Mouse (Mus musculus) limb, embryonic 12.5 days (tissue): ENCODE measurements around the gene Rubcn. TPM values are rescaled to one million over a fixed set of nuclear protein-coding genes. Genes with fewer than 3 reads are reported as not detected.
A peak's percentile ranks its signal among the peaks of the same experiment; 100 is the strongest.

Source experiments
- ATAC-seq: fragments of 200-750 bp; cut with Nextera tagmentation; 2 replicates; pipeline ENCODE4 v1.8.0; 2017; ENCODE audit warnings: low read depth, moderate TSS enrichment; ENCODE audit not compliant: insufficient number of reproducible peaks, insufficient read depth, low FRiP score, low TSS enrichment
- H3K27ac ChIP-seq: fragments of 300-500 bp; sonication (generic); 2 replicates; pipeline ENCODE4 v1.5.1; 2016; ENCODE audit warnings: mild to moderate bottlenecking, moderate library complexity
- H3K27me3 ChIP-seq: fragments of 300-500 bp; sonication (generic); 2 replicates; pipeline ENCODE4 v1.6.1; 2016; ENCODE audit warnings: mild to moderate bottlenecking, moderate library complexity
- H3K36me3 ChIP-seq: fragments of 300-500 bp; sonication (generic); 2 replicates; pipeline ENCODE4 v1.6.1; 2016; ENCODE audit warnings: mild to moderate bottlenecking, moderate library complexity
- H3K4me1 ChIP-seq: fragments of 300-500 bp; sonication (generic); replicated peaks from 2 replicates; pipeline ENCODE4 v1.6.1; 2016
- H3K4me2 ChIP-seq: fragments of 300-500 bp; sonication (generic); 2 replicates; pipeline ENCODE4 v1.6.1; 2016; ENCODE audit warnings: mild to moderate bottlenecking, moderate library complexity
- H3K4me3 ChIP-seq: fragments of 300-500 bp; sonication (generic); replicated peaks from 2 replicates; pipeline ENCODE4 v1.5.1; 2016; ENCODE audit warnings: mild to moderate bottlenecking
- H3K9ac ChIP-seq: fragments of 300-500 bp; sonication (generic); replicated peaks from 2 replicates; pipeline ENCODE4 v1.6.1; 2016; ENCODE audit warnings: mild to moderate bottlenecking, moderate library complexity
- H3K9me3 ChIP-seq: fragments of 300-500 bp; sonication (generic); 2 replicates; pipeline ENCODE4 v1.6.1; 2016; ENCODE audit warnings: mild to moderate bottlenecking, moderate library complexity
- WGBS: fragments of 180-500 bp; shearing (Covaris S2); methylation state at CpG from one replicate; pipeline ENCODE4 v1.1.7; 2016; 5-methylcytosine and 5-hydroxymethylcytosine counted together
- polyA plus RNA-seq: library from polyadenylated mRNA; unstranded; fragments of >200 nt; fragmentation: Nextera tagmentation; extraction: Ambion mirVana; gene quantifications from 2 replicates; pipeline ENCODE4 v1.2.1, GENCODE M21; 2016

Rubcn gene
- polyA plus RNA-seq, 1 experiment from 2014 or later: 19.3 TPM

DNA sequence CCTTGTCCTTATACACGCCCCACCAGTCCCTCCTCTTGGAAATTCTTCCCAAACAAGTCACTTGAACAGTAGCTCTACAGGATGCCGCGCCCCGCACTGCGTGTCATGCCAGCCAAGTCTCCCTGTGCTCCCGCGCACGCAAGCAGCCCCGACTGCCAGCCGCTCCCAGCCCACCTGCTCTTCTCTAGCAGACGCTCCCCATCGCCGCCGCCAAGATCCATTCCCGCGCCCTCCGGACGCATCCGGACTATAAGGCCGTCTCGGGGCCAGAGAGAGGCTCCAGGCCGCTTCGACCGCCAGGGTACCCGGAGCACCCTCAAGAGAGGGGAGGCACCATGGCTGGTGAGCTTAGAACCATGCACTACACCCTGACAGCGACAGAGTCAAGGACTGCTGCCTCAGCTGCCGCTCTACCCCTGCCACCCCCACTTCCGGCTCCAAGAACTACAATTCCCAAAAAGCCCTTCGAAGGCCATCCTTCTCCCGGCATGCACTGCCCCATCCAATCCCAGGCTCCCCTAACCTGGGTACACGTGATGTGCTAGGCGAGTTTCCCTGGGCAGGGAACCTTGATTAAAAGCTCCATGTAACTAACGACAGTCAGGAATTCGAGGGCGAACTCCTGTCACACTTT lies 9.5 kb downstream of the Rubcn start:
- Histone ChIP-seq H3K9me3 (no peaks in the 10 kb centered on the region), H3K27ac (no peak overlapping the region), H3K4me1 (peaks cover 12% of the 10 kb centered on the region), H3K4me3 (peak overlapping the region; percentile 84), H3K4me2 (peak overlapping the region; percentile 88), H3K27me3 (no peaks in the 10 kb centered on the region), H3K36me3 (0 out of 2 replicates have a peak, but pooled peaks cover 5% of the 10 kb centered on the region), H3K9ac (peak overlapping the region; percentile 79)
- WGBS: under 1% methylated on average over 35 of the region's 35 CpGs
- peak; percentile 99 for ATAC-seq

- H3K27ac ChIP-seq: no peak overlapping the region
- no peak for ATAC-seq
- no peak overlapping the region for H3K4me2 ChIP-seq
- no peak overlapping the region for H3K9ac ChIP-seq
- no peak overlapping the region for H3K4me3 ChIP-seq
- peaks cover 12% of the 10 kb centered on the region for H3K4me1 ChIP-seq
- H3K9me3 ChIP-seq: no peaks in the 10 kb centered on the region
- H3K36me3 ChIP-seq: 0 out of 2 replicates have a peak, but pooled peaks cover 5% of the 10 kb centered on the region
- WGBS: 83% methylated on average over 5 of the region's 5 CpGs
- no peaks in the 10 kb centered on the region for H3K27me3 ChIP-seq
These were observed 10.9 kb downstream of the Rubcn start for GRCm38 (mm10) chr16:32866713-32867112.

DNA sequence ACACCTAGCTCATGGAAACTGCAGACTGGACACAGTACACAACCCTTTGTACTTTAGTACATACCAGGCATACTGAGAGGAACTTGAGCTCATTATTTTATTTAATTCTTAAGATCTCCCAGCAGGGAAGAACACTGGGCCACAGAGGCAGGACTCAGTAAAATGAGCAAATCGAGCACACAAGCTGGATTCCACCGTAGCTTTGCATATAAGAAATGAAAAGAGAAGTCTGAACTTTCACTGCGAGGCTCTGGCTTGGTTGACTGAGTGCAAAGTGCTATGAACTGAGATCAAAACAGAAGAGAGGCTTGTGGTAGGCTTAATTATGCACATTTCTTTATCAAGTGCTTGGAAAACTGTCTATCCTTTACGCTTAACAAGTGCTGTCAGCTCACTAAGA lies 12.2 kb downstream of the Rubcn start:
- WGBS: 92% methylated on average over 4 of the region's 4 CpGs
- H3K4me2 ChIP-seq: no peak overlapping the region
- no peak for ATAC-seq

GRCm38 (mm10) chr16:32861813-32862385 lies 15.7 kb downstream of the Rubcn start:
- Histone ChIP-seq H3K9ac (no peak overlapping the region), H3K27me3 (no peaks in the 10 kb centered on the region), H3K9me3 (no peaks in the 10 kb centered on the region), H3K4me2 (no peak overlapping the region), H3K27ac (no peak overlapping the region), H3K4me1 (no peaks in the 10 kb centered on the region), H3K4me3 (no peak overlapping the region), H3K36me3 (peaks cover 12% of the 10 kb centered on the region; the same call in 1 of the 2 replicates)
- WGBS: 85% methylated on average over 3 of the region's 3 CpGs
- ATAC-seq: no peak

More for the DNA sequence above, 12.2 kb downstream of the Rubcn start:
- H3K36me3 ChIP-seq: peaks cover 12% of the 10 kb centered on the region; the same call in 1 of the 2 replicates
- H3K27me3 ChIP-seq: no peaks in the 10 kb centered on the region
- no peaks in the 10 kb centered on the region for H3K9me3 ChIP-seq
- H3K9ac ChIP-seq: no peak overlapping the region
- peaks cover 12% of the 10 kb centered on the region for H3K4me1 ChIP-seq
- no peak overlapping the region for H3K4me3 ChIP-seq
- H3K27ac ChIP-seq: no peak overlapping the region

DNA sequence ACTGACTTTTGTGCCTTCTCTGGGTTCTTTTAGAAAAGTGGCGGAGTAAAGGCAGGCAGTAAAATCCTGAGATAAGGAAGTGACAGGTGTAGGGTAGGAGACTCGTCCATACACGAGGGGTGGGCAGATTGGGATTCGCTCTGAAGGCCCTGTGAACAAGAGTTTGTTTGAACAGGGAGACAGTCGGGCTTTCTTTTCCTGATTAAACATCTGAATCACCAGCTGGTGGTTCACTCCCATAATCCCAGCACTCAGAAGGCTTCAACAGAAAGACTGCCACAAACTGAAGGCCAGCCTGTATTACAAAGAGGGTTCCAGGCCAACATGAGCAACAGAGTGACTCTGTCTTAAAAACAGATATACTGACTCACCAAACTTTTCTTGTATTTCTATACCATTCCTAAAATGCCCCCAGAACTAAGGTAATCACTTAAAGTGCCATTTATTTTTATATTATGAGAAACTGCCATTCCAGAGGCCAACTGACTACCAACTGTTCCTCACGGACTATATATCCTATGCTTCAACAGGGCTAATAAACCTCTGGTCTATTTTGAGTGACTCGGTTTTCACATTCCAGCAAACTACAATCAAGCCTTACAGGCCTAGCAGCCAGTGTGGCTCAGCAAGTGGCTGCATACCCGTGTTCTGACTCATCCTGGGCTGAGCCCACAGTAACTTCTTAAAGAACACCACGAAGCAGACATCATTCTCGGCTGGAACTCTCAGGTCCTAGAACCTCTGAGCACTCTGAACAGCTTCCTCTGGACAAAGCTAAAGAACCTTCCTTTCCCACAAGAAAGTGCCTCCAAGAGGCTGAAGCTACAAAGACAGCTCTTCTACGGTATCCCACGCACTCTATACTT lies 18.6 kb downstream of the Rubcn start:
- ATAC-seq: no peak

DNA sequence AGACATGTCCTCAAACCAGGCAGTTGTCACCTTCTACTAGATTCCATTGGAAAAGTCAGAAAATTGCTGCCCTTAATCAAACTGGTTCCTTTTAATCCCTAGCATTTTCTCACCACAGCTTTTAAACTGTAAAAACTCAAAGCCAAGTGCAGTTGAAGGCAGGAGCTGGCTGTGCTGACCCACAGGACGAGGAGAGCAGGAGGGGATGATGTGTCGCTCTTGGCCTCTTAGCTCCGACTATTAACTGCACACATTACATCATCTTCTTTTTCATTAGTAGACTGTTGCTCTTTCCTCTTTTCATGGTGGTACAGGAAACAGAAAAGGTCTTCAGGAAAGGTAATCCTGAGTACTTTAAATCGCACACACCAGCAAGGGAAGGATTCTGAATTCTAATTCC lies 19.2 kb downstream of the Rubcn start:
- Histone ChIP-seq H3K27me3 (no peaks in the 10 kb centered on the region), H3K4me3 (no peak overlapping the region), H3K9ac (no peak overlapping the region), H3K4me1 (no peaks in the 10 kb centered on the region; the same call in 1 of the 2 replicates), H3K4me2 (no peak overlapping the region), H3K36me3 (peaks cover 27% of the 10 kb centered on the region), H3K27ac (no peak overlapping the region), H3K9me3 (no peaks in the 10 kb centered on the region)
- 75% methylated on average over 4 of the region's 4 CpGs for WGBS
- ATAC-seq: no peak

More for the DNA sequence above, 18.6 kb downstream of the Rubcn start:
- WGBS: 70% methylated on average over 12 of the region's 12 CpGs
- Histone ChIP-seq H3K36me3 (peaks cover 27% of the 10 kb centered on the region), H3K4me3 (no peak overlapping the region), H3K4me2 (no peak overlapping the region), H3K4me1 (no peaks in the 10 kb centered on the region), H3K9ac (no peak overlapping the region), H3K27me3 (no peaks in the 10 kb centered on the region), H3K27ac (no peak overlapping the region), H3K9me3 (no peaks in the 10 kb centered on the region)

DNA sequence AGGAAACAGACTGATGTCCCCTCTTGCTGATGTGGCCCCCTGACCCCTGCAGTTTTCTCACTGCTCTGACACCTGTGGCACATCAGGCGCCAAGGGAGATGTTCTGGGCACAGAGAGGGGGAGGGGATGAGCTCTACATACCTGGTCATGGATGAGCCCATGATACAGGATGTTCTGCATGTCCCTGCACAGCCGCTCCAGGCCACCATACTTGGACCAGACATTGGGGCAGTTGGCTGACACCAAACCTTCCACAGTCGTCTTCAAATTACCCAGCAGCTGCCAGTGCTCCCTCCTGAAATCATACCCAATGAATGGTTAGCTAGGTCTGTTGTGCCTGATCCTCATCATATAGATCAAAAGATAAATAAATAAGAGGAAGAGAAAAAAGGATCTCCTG lies 20.8 kb downstream of the Rubcn start:
- 81% methylated on average over 3 of the region's 3 CpGs for WGBS

DNA sequence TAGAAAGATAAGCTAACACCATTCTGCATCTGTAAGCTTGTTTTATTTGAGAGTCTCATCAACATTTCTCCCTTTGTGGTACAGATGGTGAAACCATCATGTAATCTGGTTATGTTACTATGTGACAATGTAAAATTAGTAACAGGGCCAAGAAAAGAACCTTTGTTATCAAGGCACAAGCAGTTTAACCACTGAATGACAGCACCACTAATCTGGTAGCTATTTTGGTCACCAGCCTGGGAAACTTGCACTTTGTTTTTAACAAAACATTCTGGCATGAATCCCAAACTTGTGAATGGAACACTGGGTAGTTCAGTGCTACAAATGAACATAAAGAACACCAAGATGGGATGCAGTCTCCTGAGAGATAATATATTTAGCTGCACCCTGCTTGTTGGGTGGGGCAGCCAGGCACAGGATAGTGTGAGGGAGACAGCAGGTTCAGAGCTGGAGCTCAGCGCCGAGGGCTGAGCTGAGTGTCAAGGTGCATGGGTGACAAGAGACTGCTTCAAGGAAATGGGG lies 23.5 kb downstream of the Rubcn start:
- H3K4me1 ChIP-seq: no peaks in the 10 kb centered on the region; the same call in 1 of the 2 replicates
- H3K4me3 ChIP-seq: no peak overlapping the region
- H3K9ac ChIP-seq: no peak overlapping the region
- no peak for ATAC-seq
- no peaks in the 10 kb centered on the region for H3K27me3 ChIP-seq
- 95% methylated on average over 2 of the region's 2 CpGs for WGBS
- H3K27ac ChIP-seq: no peak overlapping the region
- no peaks in the 10 kb centered on the region for H3K9me3 ChIP-seq
- peaks cover 30% of the 10 kb centered on the region for H3K36me3 ChIP-seq
- H3K4me2 ChIP-seq: no peak overlapping the region

More for the DNA sequence above, 20.8 kb downstream of the Rubcn start:
- H3K4me3 ChIP-seq: no peak overlapping the region
- peaks cover 30% of the 10 kb centered on the region for H3K36me3 ChIP-seq
- H3K27ac ChIP-seq: no peak overlapping the region
- no peak for ATAC-seq
- no peak overlapping the region for H3K9ac ChIP-seq
- H3K27me3 ChIP-seq: no peaks in the 10 kb centered on the region
- no peaks in the 10 kb centered on the region for H3K9me3 ChIP-seq
- no peak overlapping the region for H3K4me2 ChIP-seq
- no peaks in the 10 kb centered on the region; the same call in 1 of the 2 replicates for H3K4me1 ChIP-seq

DNA sequence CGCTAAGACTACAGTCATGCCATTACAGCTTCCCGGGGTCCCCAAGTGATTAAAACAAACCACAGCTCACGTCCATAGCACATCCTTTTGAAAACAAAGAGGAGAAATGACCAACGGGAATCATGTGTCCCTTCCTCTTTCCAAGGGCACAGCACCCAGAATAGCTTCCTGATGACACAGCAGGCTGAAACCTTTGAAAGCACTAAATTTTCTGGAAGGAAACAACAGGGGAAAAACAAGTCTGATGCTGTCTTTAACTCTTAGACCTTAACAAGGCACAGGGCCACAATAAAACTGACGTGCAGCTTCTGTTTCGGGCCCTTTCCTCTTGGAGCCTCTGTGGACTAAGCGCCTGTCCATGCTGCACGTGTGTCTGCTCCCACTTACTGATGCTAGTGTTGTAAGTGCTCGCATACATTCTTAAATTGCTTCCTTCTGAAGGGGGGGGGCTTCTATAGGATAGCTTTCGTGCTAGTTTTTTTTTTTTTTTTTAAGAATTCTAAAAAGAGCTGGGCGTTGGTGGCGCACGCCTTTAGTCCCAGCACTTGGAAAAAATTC lies 24.0 kb downstream of the Rubcn start:
- Histone ChIP-seq H3K9me3 (no peaks in the 10 kb centered on the region), H3K4me3 (no peak overlapping the region), H3K4me1 (no peaks in the 10 kb centered on the region; the same call in 1 of the 2 replicates), H3K9ac (no peak overlapping the region), H3K36me3 (peaks cover 35% of the 10 kb centered on the region), H3K4me2 (no peak overlapping the region), H3K27ac (no peak overlapping the region), H3K27me3 (no peaks in the 10 kb centered on the region)
- WGBS: 78% methylated on average over 13 of the region's 13 CpGs
- no peak for ATAC-seq

- Histone ChIP-seq H3K27ac (no peak overlapping the region), H3K4me2 (no peak overlapping the region), H3K9ac (no peak overlapping the region), H3K27me3 (no peaks in the 10 kb centered on the region), H3K4me3 (no peak overlapping the region), H3K36me3 (peaks cover 65% of the 10 kb centered on the region), H3K9me3 (no peaks in the 10 kb centered on the region), H3K4me1 (no peaks in the 10 kb centered on the region; the same call in 1 of the 2 replicates)
- ATAC-seq: no peak
- WGBS: 92% methylated on average over 11 of the region's 11 CpGs
These were observed 28.3 kb downstream of the Rubcn start for GRCm38 (mm10) chr16:32849042-32849830.
